Mouse (Mus musculus) splenic B cell, adult 2 months (primary cell): ENCODE measurements around the gene Gm3033.
"Not testable (repeated sequence)": the region's sequence is repeated elsewhere in the genome, so short reads cannot be mapped to it uniquely, and the experiment has no call there.

Experiments used
- DNase-seq: peaks from one replicate; pipeline ENCODE4 v3.0.0-alpha.2; 2011; ENCODE audit warnings: low read depth, low spot score
- H3K27me3 ChIP-seq: 2 replicates; pipeline ENCODE4 v1.6.1; 2012; ENCODE audit warnings: mild to moderate bottlenecking, low read length, moderate library complexity, mixed read lengths; ENCODE audit not compliant: control insufficient read depth, poor library complexity, insufficient read depth, severe bottlenecking
- H3K36me3 ChIP-seq: 2 replicates; pipeline ENCODE4 v1.6.1; 2012; ENCODE audit warnings: mild to moderate bottlenecking, low read length, moderate library complexity, mixed read lengths; ENCODE audit not compliant: control insufficient read depth, poor library complexity, insufficient read depth, severe bottlenecking

The Gm3033 gene

GRCm38 (mm10) chr14:3845945-3846344, at the start of gene Gm3033:
Gm3033 (plus strand) TSS chr14:3846245.
- DNase-seq, result not testable (repeated sequence)

GRCm38 (mm10) chr14:3809774-3810173, 36.3 kb upstream of the Gm3033 start, which contains the start of gene Gm3002:
Gm3002 (plus strand) TSS chr14:3810074.
- DNase-seq, H3K27me3 ChIP-seq, H3K36me3 ChIP-seq: not testable (repeated sequence)

More at GRCm38 (mm10) chr14:3845945-3846344, at the start of gene Gm3033:
- not testable (repeated sequence) for H3K27me3 ChIP-seq, H3K36me3 ChIP-seq

- DNase-seq, H3K27me3 ChIP-seq, H3K36me3 ChIP-seq: not testable (repeated sequence)
Observed at GRCm38 (mm10) chr14:3883872-3884271, 37.8 kb downstream of the Gm3033 start, which contains the start of gene Gm2916. Gm2916 (plus strand) TSS chr14:3884172.
